Mouse (Mus musculus) heart, adult 8-10 months (tissue): Measurements from ENCODE around the gene Iqce. TPM values are rescaled to one million over a fixed set of nuclear protein-coding genes. Genes with fewer than 3 reads are reported as not detected.

Source experiments
- DNase-seq: peaks from one replicate; pipeline ENCODE4 v3.0.0; 2022; ENCODE audit warnings: low spot score
- total RNA-seq, 4 experiments: library from RNA; stranded (reverse); gene quantifications; 2 replicates each; pipeline ENCODE4 v1.2.4; 2022

The Iqce gene
- total RNA-seq, 4 experiments from 2014 or later = 4.5 to 7.8 (median 5.6) TPM

DNA sequence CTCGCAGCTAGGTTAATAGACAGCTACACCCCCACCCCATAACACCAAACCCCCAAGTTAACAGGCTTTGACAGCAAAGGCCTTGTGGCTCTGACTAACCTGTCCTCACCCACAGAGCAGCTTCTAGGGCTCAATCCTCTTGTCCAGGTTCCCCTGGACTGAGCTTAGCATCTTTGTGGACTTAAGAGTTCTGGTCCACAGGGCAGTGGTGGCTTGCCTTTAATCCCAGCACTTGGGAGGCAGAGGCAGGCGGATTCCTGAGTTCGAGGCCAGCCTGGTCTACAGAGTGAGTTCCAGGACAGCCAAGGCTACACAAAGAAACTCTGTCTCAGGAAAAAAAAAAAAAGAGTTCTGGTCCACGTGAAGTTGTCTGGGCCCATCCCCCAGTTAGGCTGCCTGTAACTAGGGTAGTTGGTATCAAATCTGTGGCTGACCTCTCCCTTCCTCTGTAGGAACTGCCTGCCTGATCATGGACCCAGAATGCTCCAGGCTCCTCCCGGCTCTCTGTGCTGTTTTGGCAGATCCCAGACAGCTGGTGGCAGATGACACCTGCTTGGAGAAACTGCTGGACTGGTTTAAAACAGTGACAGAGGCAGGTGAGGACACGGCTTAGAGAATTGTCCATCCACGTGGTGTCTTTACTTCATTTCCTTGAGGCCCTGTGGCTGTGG is 3.5 kb upstream of the Iqce start:
- DNase-seq = no peak

DNA sequence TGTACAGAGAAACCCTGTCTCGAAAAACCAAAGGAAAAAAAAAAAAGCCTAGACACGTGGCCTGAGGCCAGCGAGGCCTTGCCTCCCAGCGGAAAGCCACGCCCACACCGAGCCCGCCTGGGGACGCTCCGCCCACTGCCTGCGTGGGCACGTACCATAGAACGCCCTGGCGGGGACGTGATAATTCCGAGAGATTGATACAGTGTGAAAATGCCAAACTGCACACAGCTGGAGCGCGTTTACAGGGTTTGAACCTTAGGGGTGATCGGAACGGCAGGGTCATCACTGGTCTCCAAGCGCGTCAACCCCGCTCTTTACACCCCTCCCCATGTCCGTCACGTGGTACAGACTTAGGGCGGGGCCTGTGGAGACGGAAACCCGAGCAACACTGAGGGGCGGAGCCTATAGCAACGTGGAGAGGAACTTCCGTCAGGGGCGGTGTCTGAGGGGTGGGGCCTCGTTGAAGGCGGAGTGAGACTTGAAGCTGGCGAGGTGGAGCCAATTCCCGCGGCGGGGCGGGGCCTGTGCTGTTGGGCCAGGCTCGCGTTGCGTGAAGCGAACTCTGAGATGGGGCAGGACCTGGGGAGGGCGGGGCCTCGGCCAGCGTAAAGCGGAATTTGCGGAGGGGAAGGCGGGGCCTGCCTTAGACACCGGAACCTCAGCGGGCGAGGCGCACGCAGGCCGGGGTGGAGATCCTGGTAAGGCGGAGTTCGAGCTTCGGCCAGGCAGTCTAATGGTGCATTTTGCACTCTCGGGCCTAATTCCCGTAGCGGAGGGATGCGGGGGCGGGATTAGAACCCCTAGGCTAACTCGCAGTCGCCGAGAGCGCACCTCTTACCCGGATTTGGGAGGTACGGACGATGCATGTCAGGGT is 2.4 kb upstream of the Iqce start, which contains the start of gene Brat1:
TSS of gene Brat1 (plus strand) at position 634 of the 874 bp plus-strand sequence.
- DNase-seq = peak; percentile 100

DNA sequence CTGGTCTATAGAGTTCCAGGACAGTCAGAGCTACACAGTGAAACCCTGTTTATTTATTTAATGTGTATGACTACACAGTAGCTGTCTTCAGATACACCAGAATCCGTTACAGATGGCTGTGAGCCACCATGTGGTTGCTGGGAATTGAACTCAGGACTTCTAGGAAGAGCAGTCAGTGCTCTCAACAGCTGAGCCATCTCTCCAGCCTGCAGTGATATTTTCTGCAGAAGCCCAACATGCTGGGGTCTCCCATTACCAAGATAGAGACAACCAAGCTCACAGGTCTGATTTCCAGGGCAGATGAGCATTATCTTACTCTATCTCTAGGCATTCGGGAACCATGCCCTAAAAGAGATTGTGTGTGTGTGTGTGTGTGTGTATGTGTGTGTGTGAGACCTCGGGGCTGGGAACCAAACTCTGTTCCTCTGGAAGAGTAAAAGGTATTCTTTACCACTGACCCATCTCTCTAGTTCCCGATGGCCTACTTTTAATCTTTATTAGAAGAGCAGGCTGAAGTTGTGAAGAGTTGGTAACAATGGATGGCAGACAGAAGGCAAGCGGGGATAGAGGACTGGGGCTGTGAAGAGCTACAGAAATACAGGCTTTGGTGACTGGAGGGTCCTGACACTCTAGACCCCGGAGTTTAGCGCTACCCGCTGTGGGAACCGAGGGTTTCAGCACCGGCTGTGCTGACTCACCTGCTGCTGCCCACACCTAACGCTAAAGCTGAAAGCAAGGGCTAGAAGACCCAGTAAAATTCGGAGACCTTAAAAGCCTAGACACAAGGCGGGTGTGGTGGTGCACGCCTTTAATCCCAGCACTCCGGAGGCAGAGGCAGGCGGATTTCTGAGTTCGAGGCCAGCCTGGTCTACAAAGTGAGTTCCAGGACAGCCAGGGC is 1.6 kb upstream of the Iqce start:
- DNase-seq = no peak

DNA sequence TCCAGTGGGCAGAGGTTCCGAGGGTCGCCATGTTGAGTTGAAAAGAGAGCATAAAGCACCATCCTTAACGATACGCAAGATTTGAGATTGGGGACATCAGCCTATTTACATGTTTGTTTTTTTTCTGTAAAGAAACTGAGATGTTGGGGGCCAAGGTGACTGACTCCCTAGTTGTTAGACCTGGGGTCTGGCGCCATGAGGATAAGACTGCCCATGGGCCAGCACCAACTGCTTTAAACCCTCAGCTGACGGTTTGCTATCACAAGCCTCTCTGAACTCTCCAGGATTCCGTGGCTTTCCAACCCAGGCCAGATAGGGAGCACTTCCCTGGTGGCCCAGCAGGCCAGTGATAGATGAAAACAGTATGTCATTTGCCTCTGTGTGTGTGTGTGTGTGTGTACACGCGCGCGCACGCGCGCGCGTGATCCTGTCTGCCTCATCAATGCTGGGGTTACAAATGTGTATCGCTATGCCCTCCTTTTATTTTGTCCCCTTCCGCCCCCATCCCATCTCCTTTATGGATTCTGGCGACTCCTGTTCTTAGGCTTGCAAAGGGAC is 519 bp upstream of the Iqce start:
- no peak for DNase-seq

DNA sequence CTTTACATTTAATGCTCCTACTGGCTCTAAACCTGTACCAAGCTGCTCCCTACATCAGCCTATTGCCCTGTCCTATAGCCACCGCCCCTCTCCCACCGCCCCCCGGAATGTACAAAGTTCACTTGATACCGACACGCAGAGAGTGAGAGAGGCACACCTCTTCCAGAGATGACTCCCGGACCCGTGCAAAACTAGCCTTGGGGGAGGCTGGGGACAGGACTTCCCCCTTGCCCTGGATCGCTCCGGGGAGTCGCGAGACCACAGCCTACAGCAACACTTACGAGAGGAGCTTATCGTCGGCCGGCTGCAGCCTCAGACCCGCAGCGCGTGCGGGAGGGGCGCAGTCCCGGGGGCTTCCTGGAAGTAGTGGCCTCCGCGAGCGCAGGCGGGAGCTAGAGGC is 517 bp downstream of the Iqce start:
- DNase-seq = no peak

DNA sequence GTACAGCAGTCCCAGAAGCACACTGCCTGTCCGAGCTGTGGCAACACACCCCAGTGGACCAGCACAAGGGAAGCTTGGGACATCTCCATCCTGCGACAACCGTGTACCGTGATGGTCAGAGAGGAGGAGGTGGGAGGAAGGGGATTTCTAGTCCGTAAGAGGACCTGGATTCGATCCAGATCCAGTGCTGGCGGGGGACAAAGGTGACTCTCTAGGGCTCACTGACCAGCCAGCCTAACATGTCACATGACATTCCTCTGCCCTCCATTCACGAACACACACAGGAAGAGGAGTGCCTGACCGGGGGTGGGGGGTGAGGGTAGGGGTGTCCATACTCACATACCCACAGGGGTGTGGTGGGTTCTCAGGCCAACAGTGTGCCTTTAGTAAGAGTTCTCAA is 2.4 kb downstream of the Iqce start:
- no peak for DNase-seq

DNA sequence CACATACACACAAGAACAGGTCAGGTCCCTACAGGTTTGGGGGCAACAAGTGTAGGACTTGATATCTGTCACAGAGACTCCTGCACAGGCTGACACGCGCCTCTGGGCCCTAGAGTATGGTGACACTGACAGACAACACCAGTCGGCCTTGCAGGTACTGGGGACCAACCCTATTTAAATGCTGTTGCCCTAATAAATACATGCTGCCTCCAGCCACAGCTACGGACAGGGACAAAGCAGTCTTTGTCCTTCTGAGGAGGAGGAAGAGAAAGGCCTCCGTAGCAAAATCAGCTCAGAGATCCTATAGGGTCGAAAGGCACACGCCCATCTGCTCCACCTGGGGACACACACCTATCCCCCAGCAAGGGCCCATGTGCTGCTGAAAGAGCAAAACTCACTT is 6.2 kb downstream of the Iqce start:
- DNase-seq = no peak

DNA sequence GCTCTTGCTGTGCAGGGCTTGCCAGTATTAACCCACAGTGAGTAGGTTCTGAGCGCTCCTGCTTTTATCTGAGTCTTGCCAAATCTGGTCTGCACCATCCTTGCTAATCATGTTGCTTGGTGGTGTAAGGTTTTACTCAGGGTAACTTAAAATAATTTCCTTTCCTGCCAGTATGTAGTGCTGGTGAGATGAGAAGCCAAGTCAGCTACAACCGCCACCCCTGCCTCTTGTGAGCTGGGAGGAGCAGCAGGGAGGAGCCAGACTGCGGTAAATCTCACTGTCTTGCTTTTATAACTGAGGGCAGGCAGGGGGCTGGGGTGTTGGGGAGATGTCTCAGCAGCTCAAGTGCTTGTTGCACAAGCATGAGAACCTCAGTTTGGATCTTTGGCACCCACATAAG is 13.7 kb downstream of the Iqce start:
- no peak for DNase-seq

DNA sequence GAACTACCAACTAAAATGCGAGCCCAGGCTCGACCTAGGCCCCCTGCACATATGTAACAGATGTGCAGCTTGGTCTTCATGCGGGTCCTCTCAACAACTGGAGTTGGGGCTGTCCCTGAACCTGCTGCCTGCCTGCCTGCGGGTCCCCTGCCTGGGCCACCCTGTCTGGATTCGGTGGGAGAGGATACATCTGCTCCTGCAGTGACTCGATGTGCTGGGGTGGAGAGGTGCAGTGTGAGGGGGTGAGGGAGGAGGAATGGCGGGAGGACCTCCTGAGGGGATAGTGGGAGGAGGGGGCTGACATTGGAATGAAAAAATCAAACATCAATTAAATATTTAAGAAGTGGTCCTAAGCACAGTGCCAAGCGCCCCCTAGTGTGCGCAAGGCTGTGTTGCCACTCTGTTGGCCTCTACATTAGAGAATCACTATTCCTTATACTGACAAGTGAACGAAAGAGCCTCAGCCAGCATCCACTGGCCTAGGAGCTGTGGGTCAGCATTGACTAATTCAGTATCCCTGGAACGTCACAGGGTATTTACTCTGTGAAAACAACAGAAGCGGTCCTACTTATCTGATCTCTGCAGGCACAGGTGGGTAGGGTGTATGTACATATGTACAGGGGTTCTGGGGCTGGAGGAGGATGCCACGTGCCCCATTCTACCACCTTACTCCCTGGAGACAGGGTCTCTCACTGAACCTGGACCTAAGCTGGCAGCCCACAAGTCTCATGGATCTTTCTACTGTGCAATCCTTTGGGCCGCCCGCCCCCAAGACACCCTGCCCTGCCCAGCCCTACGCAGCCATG is 17.6 kb downstream of the Iqce start:
- DNase-seq = no peak

DNA sequence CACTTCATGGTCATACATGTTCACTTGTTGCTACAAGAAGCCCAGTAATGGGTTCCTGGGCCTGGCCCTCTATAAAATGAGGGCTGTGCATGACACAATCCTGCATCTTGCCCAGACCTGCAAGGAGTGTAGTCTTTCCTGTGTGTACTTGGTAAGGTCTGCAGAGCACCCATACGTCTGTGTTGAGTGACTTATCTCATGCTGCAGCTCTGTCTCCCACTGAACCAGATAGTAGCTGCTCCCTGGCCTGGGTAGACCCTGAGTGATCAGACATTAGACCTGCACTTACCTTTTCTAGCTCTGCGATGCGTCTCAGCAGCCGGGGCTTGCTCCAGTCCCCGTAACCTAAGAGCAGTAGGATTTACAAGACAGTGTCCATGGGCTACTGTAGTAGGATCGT is 20.1 kb downstream of the Iqce start:
- DNase-seq = no peak

DNA sequence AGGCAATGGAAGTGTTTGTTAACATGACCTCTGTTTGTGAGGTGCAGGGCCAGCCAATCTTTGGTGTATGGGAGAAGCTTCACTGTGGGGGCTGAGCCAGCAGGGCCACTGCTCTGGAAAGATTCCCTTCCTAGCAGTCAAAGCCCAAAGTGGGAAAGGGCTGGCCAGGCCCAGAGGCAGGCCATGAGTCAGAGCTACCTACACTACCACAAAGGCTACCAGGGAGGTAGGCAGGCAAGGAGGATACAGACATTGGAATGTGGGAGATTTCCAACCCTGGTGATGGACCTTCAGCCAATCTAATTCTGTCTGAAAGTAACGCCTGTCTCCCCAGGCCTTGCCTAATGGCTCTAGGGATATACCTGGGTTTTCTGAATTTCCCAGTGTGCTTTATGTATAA is 21.2 kb downstream of the Iqce start:
- DNase-seq = no peak

DNA sequence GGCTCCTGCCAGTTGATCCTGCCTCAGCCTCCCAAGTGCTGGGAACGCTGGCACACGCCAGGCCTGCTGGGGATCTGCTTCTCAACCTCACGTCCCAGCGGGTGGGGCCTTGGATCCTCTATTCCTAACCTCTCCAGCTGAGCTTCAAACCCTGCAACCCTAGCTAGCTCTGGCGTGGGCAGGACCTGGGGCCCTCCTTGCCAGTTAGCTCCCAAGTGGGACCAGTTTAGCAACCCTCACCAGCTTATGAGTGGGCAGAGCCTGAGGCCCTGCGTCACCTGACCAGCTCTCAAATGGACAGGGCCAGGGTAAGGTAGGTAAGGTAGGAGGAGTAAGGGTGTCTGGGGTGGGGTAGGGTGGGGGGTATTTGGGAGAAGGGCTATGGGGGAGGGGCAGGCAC is 22.1 kb downstream of the Iqce start:
- DNase-seq = no peak

DNA sequence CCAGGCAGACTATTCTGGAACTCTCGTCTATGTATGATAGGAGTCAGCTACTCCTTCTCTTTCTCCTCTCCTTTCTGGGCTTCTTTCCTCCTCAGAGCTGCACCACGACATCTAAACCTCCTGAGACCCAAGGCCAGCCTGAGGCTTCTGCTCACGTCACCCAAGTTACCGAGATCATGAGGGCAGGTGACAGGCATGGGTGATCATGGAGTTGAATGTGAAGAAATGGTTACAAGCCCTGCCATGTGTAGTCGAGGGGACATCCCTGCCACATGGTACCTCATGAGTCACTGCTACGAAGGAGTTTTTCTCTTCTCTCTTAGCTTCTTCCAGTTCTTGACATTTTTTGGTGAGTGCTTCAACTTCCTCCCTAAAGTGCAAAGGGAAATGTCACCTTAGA is 25.0 kb downstream of the Iqce start:
- no peak for DNase-seq

DNA sequence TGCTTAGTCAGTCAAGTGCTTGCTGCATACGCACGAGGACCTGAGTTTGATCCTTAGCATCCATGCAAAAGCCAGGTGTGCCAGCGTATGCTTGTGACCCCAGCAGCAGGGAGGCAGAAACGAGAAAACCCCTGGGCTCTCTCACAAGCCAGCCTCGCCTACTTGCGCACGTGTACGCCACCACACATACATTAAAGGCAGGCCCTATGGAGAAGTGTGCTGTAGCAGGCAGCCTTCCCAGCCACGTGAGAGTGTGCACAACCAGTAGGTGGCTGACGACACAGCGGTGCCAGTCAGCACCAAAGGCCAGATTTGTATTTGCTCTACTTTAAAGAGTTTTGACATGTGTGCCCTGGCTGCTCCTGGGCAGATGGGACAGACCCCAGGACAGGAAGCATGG is 26.5 kb downstream of the Iqce start:
- no peak for DNase-seq

DNA sequence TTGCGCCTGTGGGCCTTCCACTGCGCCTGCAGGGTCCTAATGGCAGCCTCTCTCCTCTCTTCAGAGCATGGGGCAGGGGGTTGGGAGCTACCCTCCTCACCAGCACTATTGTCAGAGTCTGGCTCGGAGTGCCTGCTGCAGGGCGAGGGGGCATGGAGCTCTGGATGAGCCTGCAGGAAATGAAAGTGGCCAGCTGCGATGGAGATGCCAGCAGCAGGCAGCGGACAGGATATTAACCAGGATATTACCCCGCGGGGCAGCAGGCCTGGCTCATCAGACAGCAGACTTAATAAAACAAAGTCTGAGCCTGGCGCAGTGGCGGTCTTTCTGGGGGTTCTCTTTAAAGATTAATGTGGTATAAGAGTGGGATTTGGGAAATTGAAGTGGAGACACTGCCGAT is 27.1 kb downstream of the Iqce start:
- DNase-seq = no peak

DNA sequence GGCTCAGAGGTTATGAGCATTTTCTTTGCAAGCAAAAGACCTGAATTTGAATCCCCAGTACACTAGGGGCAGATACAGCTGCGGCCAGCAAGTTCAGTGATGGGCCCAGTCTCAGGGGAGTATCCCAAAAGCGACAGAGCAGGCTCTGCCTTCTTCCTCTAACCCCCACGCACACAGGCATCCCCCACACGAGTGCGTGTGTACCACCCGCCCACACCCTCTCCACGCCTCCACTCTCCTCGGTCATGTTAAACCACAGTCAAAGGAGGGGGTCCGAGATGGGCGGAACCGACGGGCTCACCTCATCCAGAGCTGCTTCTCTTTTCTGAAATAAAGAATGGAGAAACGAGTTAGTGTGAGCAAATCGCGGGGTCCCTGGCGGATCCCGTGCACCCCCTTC is 28.1 kb downstream of the Iqce start:
- no peak for DNase-seq

DNA sequence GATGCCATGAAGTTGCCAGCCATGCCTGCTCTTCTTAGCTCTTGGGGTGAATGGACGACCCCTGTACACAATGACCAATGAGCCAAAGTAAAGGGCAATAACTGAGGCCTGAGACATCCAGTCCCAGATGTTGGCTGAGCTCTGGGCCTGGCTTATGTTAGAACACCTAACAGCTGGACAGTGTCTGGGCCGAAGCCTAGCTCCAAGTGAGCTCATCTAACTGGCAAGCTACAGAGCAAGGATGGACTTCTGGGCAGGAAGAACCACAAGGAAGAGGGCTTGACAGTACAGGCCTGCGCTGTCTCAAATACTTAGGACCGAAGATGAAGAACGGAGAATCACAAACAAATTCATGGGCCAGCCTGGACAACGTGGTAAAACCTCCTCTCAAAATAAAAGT is 29.6 kb downstream of the Iqce start:
- peak; percentile 35 for DNase-seq

DNA sequence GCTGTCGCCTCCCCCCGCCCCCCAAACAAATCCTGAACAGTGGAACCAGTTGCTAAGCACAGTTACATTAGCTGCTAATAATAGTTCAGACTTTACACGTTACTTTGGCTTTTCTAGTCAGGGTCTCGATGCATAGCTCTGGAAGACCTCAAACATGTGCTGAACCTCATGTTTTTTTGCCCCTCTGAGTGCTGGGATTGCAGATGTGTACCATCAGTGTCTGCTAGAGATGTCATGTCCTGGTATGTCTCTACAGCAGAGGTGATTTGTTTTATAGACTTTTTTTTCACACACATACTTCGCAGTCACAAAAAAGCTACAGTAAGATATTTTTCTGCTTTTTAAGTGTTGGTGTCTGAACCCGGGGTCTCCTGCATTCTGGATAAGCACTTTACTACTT is 30.1 kb downstream of the Iqce start:
- no peak for DNase-seq

DNA sequence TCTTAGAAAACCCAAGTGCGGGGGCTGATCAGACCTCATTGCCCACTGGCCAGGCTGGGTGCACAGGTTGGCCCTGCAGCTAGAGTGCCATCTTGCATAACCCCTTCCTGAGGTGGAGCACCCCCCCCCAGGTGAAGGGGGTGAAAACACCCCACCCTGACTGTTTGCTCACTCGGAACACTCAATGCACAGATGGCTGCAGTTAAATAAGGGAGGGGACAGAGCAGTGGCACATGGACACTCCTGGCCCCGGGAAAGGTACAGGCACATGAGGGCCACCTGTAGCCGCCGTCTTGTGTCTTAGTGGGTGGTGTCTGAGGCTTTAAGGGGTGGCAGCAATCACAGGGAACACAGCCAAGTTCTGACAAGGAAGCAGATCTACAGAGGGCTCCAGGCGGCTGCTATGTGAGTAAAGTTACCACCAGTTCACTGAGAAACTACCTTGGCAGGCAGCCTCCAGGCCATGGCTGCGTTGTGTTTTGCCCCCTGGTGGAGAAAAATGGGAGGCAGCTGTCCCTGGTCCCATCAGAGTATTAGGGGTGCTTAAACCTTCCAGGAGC is 38.5 kb downstream of the Iqce start:
- no peak for DNase-seq

DNA sequence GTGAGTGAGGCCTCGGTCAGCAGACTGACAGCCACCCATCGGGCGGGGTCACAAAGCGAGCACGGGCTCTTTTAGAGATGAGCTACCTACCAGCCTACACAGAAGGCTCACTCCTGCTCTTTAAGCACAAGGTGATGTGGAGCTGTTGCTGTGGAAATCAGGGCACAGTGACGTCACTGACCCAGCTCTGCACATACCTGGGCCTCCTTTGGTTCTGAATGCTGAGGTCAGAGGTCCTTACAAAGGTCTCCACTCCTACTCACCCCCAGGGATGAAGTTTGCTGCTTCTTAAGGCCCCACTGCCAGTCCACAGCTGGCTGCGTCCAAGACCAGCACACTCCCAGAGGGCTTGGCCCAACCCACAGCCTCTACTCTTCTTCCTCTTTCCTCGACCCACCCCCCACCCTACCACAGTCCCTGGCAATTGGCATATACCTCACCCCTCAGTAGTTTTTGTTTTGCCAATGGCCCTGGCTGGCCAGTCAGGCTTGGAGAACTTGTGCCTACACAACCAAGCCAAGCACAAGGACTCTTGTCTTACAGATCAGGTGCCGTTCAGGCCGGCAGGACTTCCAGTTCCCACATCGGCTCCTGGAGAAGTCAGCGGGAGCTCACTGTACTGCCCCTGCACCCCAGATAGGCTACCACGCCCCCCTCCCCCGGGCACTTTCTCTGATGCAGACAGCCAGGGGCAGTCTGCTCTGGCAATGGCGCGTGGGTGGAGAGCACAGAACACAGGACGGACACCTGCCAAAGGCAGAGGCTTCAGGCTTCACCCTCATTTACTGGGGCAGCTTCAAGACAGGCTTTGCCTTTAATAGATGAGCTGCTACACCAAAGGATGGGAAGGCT is 39.2 kb downstream of the Iqce start:
- no peak for DNase-seq
